Mouse (Mus musculus) liver, embryonic 14.5 days (tissue): ENCODE data around the gene Mei1. TPM values are rescaled to one million over a fixed set of nuclear protein-coding genes. Genes with fewer than 3 reads are reported as not detected.

Experiments
- ATAC-seq: fragments of 200-750 bp; cut with Nextera tagmentation; 2 replicates; pipeline ENCODE4 v1.8.0; 2017; ENCODE audit warnings: moderate number of reproducible peaks, mild to moderate bottlenecking, moderate library complexity; ENCODE audit not compliant: insufficient read depth
- DNase-seq, 3 experiments: peaks; one replicate each; pipeline ENCODE4 v3.0.0-alpha.2; 2012 to 2013; ENCODE audit warnings: low read depth in 3 of 3, low spot score in 3 of 3
- H3K27ac ChIP-seq: fragments of 300-500 bp; sonication (generic); 2 replicates; pipeline ENCODE4 v1.5.1; 2014; ENCODE audit warnings: moderate library complexity, mild to moderate bottlenecking, control low read depth, inconsistent platforms
- H3K27me3 ChIP-seq: fragments of 300-500 bp; sonication (generic); 2 replicates; pipeline ENCODE4 v1.6.1; 2014; ENCODE audit warnings: mild to moderate bottlenecking, low read length, moderate library complexity; ENCODE audit not compliant: control insufficient read depth, insufficient read depth
- H3K36me3 ChIP-seq: fragments of 300-500 bp; sonication (generic); replicated peaks from 2 replicates; pipeline ENCODE4 v1.6.1; 2014; ENCODE audit warnings: low read depth; ENCODE audit not compliant: control insufficient read depth, insufficient read depth
- H3K4me1 ChIP-seq, 2 experiments: fragments of 200-500 bp in 1 of 2; fragments of 300-500 bp in 1 of 2; sonication (generic) in 1 of 2; replicated peaks; 2 replicates each; pipeline ENCODE4 v1.6.1; 2012 to 2014; ENCODE audit warnings: antibody characterized with exemption in 1 of 2, inconsistent platforms in 1 of 2, low read length in 1 of 2; ENCODE audit not compliant: control insufficient read depth in 2 of 2, insufficient read depth in 2 of 2
- H3K4me2 ChIP-seq: fragments of 300-500 bp; sonication (generic); 2 replicates; pipeline ENCODE4 v1.6.1; 2014; ENCODE audit warnings: low read depth, mild to moderate bottlenecking, control low read depth, moderate library complexity
- H3K4me3 ChIP-seq, 2 experiments: fragments of 200-500 bp in 1 of 2; fragments of 300-500 bp in 1 of 2; sonication (generic) in 1 of 2; 2 replicates each; pipeline ENCODE4 v1.5.1; 2012 to 2014; ENCODE audit warnings: low read depth in 2 of 2, low read length in 2 of 2, mild to moderate bottlenecking in 2 of 2, control low read depth in 1 of 2, inconsistent platforms in 1 of 2, moderate library complexity in 1 of 2; ENCODE audit not compliant: insufficient read depth in 1 of 2
- H3K9ac ChIP-seq: fragments of 300-500 bp; sonication (generic); replicated peaks from 2 replicates; pipeline ENCODE4 v1.6.1; 2014; ENCODE audit warnings: mild to moderate bottlenecking, control low read depth, moderate library complexity
- H3K9me3 ChIP-seq: fragments of 300-500 bp; sonication (generic); 2 replicates; pipeline ENCODE4 v1.6.1; 2016; ENCODE audit warnings: low read length, mixed read lengths; ENCODE audit not compliant: control insufficient read depth
- CTCF ChIP-seq: IDR thresholded peaks from 2 replicates; pipeline ENCODE4 v1.5.1; 2016; ENCODE audit warnings: antibody characterized with exemption, low read depth, control low read depth
- EP300 ChIP-seq: IDR thresholded peaks from 2 replicates; pipeline ENCODE4 v1.6.1; 2016; ENCODE audit warnings: antibody characterized with exemption, low read depth
- WGBS: fragments of 180-500 bp; shearing (Covaris S2); extraction: QIAGEN DNeasy Blood & Tissue Kit; methylation state at CpG from one replicate; pipeline ENCODE4 v1.1.7; 2014; ENCODE audit not compliant: insufficient replicate concordance; 5-methylcytosine and 5-hydroxymethylcytosine counted together
- polyA plus RNA-seq, 2 experiments: library from polyadenylated mRNA; depleted of rRNA in 1 of 2; stranded (reverse) in 1 of 2; unstranded in 1 of 2; fragments of >200 nt; fragmentation: Nextera tagmentation in 1 of 2; extraction: Ambion mirVana in 1 of 2; gene quantifications; 2 replicates each; pipeline versions ENCODE4 v1.2.1 to v1.2.3; 2012 to 2014

The Mei1 gene
- polyA plus RNA-seq, 2 experiments, result not detected

DNA sequence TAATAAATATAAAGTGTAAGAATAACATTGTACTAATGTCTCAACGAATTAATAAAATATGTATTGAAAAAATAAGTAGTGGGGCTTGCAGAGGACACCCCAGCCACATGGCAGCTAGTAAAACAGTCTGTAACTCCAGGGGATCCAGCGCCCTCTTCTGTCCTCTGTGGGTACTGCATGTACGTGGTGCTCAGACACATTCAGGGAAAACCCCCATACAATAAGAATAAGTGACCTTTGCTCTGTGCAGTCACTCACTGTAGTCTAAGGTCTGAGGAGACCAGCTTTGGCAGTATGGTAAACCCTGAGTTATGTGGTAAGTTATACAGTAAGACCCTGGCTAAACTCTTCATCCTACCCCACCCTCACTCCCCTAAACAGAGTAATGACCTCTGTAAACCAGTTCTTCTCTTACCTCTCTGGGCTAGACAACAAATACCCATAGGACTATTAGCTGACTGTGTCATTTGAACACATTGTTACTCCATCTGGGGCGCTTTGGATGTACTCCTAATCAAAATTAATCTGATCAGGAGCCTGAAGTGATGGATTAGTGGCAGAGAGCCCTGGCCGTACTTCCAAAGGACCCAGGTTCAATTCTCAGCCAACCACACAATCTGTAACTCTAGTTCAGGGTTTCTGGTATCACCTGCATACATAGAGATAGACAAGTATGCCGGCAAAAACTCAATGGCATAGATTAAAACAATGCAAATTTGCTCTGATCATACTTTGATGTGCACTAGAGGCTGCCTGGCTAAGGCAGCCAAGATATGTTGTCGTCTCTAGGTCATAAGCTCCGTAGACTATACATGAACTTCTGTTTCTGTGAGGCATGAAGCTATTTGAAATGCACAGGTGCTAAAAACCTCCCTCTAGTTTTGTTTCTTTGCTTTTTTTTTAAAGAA, 95.8 kb downstream of the Mei1 start:
- peak; percentile 96 for TF ChIP-seq CTCF
- peak; percentile 17; the same call in 1 of the 2 replicates for TF ChIP-seq EP300
- WGBS, result 42% methylated on average over 8 of the region's 8 CpGs
- peak in 1 of 3 experiments; percentile 65 for DNase-seq
- peak overlapping the region; percentile 50 for H3K4me2 ChIP-seq
- peak overlapping the region; percentile 61 for H3K27ac ChIP-seq
- no peaks in the 10 kb centered on the region for H3K9me3 ChIP-seq
- H3K4me3 ChIP-seq, result no peak overlapping the region
- peak; percentile 48; the same call in 1 of the 2 replicates for ATAC-seq
- peaks cover 9% of the 10 kb centered on the region for H3K36me3 ChIP-seq
- H3K4me1 ChIP-seq, result peaks cover 34 to 44% of the 10 kb centered on the region in 2 experiments
- no peaks in the 10 kb centered on the region for H3K27me3 ChIP-seq
- no peak overlapping the region; the same call in 1 of the 2 replicates for H3K9ac ChIP-seq

DNA sequence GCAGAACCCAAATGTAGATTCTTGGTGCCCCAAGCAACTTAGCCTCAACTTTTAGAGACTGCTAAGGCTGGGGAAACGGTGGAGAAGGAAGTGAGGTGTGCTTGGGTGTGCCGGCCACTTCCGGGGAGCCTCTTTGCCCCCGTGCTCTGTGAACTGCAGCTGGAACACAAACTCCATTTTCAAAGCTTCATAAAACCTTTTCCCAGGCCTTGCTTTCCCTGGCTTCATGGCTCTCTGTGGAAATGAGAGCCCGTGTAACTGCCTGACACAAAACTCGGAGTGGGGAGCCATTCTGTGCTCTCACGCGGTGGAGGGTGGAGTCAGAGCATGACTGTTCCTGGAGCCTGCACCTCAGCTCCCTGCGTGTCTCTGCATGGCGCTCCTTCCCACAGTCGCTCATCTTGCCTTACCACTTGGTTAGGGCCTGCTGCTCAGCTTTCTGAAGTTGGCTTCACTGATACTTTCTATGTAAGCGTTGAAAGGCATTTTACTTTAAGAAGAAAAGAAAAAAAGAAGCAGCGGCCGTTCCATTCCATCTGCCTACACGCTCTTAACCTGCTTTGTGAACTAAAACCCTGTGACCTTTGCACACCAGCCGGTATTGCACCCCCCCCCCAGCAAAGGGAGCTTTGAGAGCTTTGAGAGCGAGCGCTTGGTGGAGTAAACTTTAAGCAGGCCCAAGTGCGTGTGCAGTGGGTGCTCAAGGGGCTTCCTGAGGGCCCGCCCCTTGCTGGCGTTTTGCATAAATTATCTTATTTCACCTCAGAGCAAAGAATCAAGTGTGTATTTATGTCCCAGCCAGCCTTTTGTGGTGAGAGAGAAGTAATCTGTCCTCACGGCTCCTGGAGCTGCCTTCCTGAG, 96.7 kb downstream of the Mei1 start:
- 59% methylated on average over 22 of the region's 22 CpGs for WGBS
- Histone ChIP-seq H3K4me1 (peaks cover 34 to 35% of the 10 kb centered on the region in 2 experiments), H3K9me3 (no peaks in the 10 kb centered on the region), H3K27me3 (no peaks in the 10 kb centered on the region), H3K27ac (peak overlapping the region; percentile 61), H3K4me3 (0 out of 4 replicates have a peak overlapping the region, but pooled peaks of 1 of the 2 experiments have one; percentile 16), H3K36me3 (peaks cover 17% of the 10 kb centered on the region), H3K4me2 (peak overlapping the region; percentile 50), H3K9ac (peak overlapping the region; percentile 49)
- ATAC-seq (no peak), DNase-seq (no peak)
- no peak for TF ChIP-seq CTCF

DNA sequence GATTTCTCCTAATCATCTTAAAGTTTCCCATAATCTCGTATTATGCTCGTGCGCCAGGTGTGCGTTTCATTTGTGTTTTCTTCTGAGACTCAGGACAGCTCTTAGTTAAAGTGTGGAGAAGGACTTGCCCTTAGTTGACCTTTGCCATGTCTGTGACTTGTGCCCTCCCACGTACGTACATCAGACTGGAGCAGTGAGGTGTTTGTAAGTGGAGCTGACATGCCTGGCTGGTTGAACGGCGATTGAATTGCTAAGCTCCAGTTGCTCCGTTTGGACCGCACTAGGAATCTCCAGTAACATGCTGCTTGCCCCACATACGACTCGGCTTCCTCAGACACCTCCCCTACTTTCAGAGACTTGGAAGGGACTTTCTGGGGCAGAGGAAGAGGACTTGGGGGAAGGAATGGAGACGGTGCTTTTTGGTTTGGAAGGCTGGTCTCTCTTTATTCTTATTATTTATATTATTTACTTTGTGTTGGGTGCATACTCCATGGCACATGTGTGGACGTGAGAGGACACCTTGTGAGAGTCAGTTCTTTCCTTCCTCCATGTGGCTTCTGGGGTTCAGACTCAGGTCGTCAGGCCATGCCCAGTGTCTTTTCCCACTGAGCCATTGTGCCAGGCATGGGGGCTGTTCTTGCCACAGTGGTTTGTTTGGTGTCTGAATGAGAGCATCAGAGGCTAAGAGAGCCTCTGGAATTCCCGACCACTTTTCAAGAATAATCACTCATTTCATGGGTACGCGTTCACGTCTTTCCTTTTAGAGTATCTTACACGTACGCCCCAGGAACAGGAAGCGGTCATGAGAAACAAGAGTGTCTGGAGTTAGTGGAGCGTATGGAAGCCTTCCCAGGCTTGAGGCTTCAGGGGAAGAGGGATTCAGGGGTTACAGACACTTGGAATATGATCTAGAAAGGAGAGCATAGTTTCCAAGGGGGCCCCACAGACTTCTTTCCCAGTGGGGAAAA, 97.7 kb downstream of the Mei1 start:
- H3K27ac ChIP-seq, result no peak overlapping the region
- WGBS, result 77% methylated on average over 23 of the region's 23 CpGs
- peaks cover 23% of the 10 kb centered on the region for H3K36me3 ChIP-seq
- TF ChIP-seq CTCF, result no peak
- no peak for TF ChIP-seq EP300
- ATAC-seq (no peak), DNase-seq (no peak)
- no peak overlapping the region for H3K4me3 ChIP-seq
- H3K9me3 ChIP-seq, result no peaks in the 10 kb centered on the region
- H3K9ac ChIP-seq, result no peak overlapping the region
- H3K4me2 ChIP-seq, result no peak overlapping the region; the same call in 1 of the 2 replicates
- H3K27me3 ChIP-seq, result no peaks in the 10 kb centered on the region
- H3K4me1 ChIP-seq, result peaks cover 34% of the 10 kb centered on the region in 2 experiments

DNA sequence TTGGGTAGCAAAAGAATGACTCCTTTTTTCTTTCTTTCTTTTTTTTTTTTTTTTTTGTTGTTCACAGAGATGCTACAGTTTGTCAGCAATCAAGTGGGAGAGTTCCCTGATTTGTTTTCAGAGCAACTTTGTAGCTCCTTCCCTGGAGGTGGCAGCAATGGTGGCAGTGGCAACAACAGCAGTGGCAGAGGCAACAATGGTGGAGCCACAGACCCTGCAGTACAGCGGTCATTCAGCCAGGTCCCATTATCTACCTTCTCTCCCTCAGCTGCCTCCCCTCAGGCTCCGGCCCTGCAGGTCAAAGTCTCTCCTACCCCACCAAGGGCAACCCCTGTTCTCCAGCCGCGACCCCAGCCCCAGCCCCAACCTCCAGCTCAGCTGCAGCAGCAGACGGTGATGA, 99.9 kb downstream of the Mei1 start:
- Histone ChIP-seq H3K9me3 (no peaks in the 10 kb centered on the region), H3K4me1 (peaks cover 16 to 18% of the 10 kb centered on the region in 2 experiments), H3K4me3 (no peak overlapping the region), H3K27me3 (no peaks in the 10 kb centered on the region), H3K27ac (no peak overlapping the region), H3K9ac (no peak overlapping the region), H3K4me2 (no peak overlapping the region), H3K36me3 (peaks cover 40% of the 10 kb centered on the region)
- ATAC-seq (no peak), DNase-seq (no peak)
- WGBS, result 80% methylated on average over 5 of the region's 5 CpGs
- TF ChIP-seq CTCF, result no peak
- TF ChIP-seq EP300, result no peak
